Mouse (Mus musculus) kidney, adult 2 months (tissue): Measurements from ENCODE around the gene Lhfp. TPM values are rescaled to one million over a fixed set of nuclear protein-coding genes. Genes with fewer than 3 reads are reported as not detected.

Source experiments
- DNase-seq: peaks from one replicate; pipeline ENCODE4 v3.0.0; 2021
- H3K27ac ChIP-seq: fragments of 200-500 bp; 2 replicates; pipeline ENCODE4 v1.5.1; 2012; ENCODE audit warnings: low read depth, low read length, control low read depth, inconsistent platforms; ENCODE audit not compliant: insufficient read depth
- H3K27me3 ChIP-seq: fragments of 200-500 bp; replicated peaks from 2 replicates; pipeline ENCODE4 v1.6.1; 2012; ENCODE audit warnings: mild to moderate bottlenecking, moderate library complexity, low read length, inconsistent platforms; ENCODE audit not compliant: control insufficient read depth, insufficient read depth
- H3K36me3 ChIP-seq: fragments of 200-500 bp; 2 replicates; pipeline ENCODE4 v1.6.1; 2012; ENCODE audit warnings: mild to moderate bottlenecking, moderate library complexity, low read length, inconsistent platforms; ENCODE audit not compliant: control insufficient read depth, insufficient read depth
- H3K4me1 ChIP-seq: fragments of 200-500 bp; 2 replicates; pipeline ENCODE4 v1.6.1; 2011; ENCODE audit warnings: low read length; ENCODE audit not compliant: control insufficient read depth, insufficient read depth
- H3K4me3 ChIP-seq: fragments of 200-500 bp; 2 replicates; pipeline ENCODE4 v1.5.1; 2011; ENCODE audit warnings: mild to moderate bottlenecking, low read depth, low read length, control low read depth; ENCODE audit not compliant: insufficient read depth
- CTCF ChIP-seq: fragments of 200-500 bp; conservative IDR thresholded peaks from 2 replicates; pipeline ENCODE4 v1.5.1; 2011; ENCODE audit warnings: low read depth, mild to moderate bottlenecking, control low read depth, low read length, moderate library complexity, mixed read lengths; ENCODE audit not compliant: insufficient read depth, insufficient read length
- POLR2A ChIP-seq: fragments of 200-500 bp; IDR thresholded peaks from one replicate; pipeline ENCODE4 v1.6.1; 2011; ENCODE audit warnings: low read depth, low read length, control low read depth
- WGBS: fragments of 180-500 bp; shearing (Covaris S2); methylation state at CpG from one replicate; pipeline ENCODE4 v1.1.7; 2018; 5-methylcytosine and 5-hydroxymethylcytosine counted together
- polyA plus RNA-seq: library from polyadenylated mRNA; depleted of rRNA; stranded (reverse); fragments of >200 nt; gene quantifications from 2 replicates; pipeline ENCODE4 v1.2.3, GENCODE M21; 2012

Gene Lhfp
- polyA plus RNA-seq, 1 experiment: 47.7 TPM

GRCm38 (mm10) chr3:53248158-53248874, 207.0 kb downstream of the Lhfp start:
- H3K4me3 ChIP-seq: no peak overlapping the region

GRCm38 (mm10) chr3:53252556-53252955, 211.2 kb downstream of the Lhfp start:
- Histone ChIP-seq H3K27me3 (no peaks in the 10 kb centered on the region), H3K4me1 (no peaks in the 10 kb centered on the region), H3K4me3 (no peak overlapping the region), H3K27ac (no peak overlapping the region), H3K36me3 (no peaks in the 10 kb centered on the region)
- DNase-seq: no peak
- 77% methylated on average over 5 of the region's 5 CpGs for whole genome bisulfite sequencing
- TF ChIP-seq POLR2A (no peak), CTCF (no peak)

More at GRCm38 (mm10) chr3:53248158-53248874, 207.0 kb downstream of the Lhfp start:
- no peaks in the 10 kb centered on the region for H3K4me1 ChIP-seq
- DNase-seq: no peak
- TF ChIP-seq CTCF: no peak
- no peak for TF ChIP-seq POLR2A
- H3K36me3 ChIP-seq: no peaks in the 10 kb centered on the region
- WGBS: 55% methylated on average over 10 of the region's 10 CpGs
- no peaks in the 10 kb centered on the region for H3K27me3 ChIP-seq
- no peak overlapping the region for H3K27ac ChIP-seq

GRCm38 (mm10) chr3:53253223-53253832, 212.0 kb downstream of the Lhfp start:
- WGBS: 9% methylated on average over 5 of the region's 5 CpGs
- peak; percentile 54 for DNase-seq
- Histone ChIP-seq H3K4me3 (no peak overlapping the region), H3K36me3 (no peaks in the 10 kb centered on the region), H3K27ac (peak overlapping the region; percentile 16; the same call in 1 of the 2 replicates), H3K4me1 (no peaks in the 10 kb centered on the region), H3K27me3 (no peaks in the 10 kb centered on the region)
- TF ChIP-seq CTCF (no peak), POLR2A (no peak)

GRCm38 (mm10) chr3:53258657-53259158, 217.4 kb downstream of the Lhfp start:
- peak; percentile 34 for DNase-seq
- H3K27me3 ChIP-seq: no peaks in the 10 kb centered on the region
- no peaks in the 10 kb centered on the region for H3K36me3 ChIP-seq
- WGBS: 7% methylated on average over 7 of the region's 7 CpGs
- H3K27ac ChIP-seq: no peak overlapping the region
- no peak for TF ChIP-seq POLR2A
- H3K4me1 ChIP-seq: no peaks in the 10 kb centered on the region
- no peak overlapping the region for H3K4me3 ChIP-seq

GRCm38 (mm10) chr3:53266116-53266515, 224.8 kb downstream of the Lhfp start:
- H3K36me3 ChIP-seq: no peaks in the 10 kb centered on the region
- no peaks in the 10 kb centered on the region for H3K27me3 ChIP-seq
- WGBS: 91% methylated on average over 6 of the region's 6 CpGs
- DNase-seq: no peak
- TF ChIP-seq POLR2A: no peak
- no peak for TF ChIP-seq CTCF
- H3K4me1 ChIP-seq: no peaks in the 10 kb centered on the region
- H3K27ac ChIP-seq: no peak overlapping the region
- no peak overlapping the region for H3K4me3 ChIP-seq

GRCm38 (mm10) chr3:53267046-53267445, 225.7 kb downstream of the Lhfp start:
- H3K27ac ChIP-seq: no peak overlapping the region
- DNase-seq: no peak
- H3K4me3 ChIP-seq: no peak overlapping the region
- H3K36me3 ChIP-seq: no peaks in the 10 kb centered on the region
- WGBS: 92% methylated on average over 3 of the region's 3 CpGs
- no peaks in the 10 kb centered on the region for H3K4me1 ChIP-seq
- H3K27me3 ChIP-seq: no peaks in the 10 kb centered on the region
- no peak for TF ChIP-seq CTCF
- TF ChIP-seq POLR2A: no peak

- Histone ChIP-seq H3K4me3 (no peak overlapping the region), H3K27ac (no peak overlapping the region), H3K36me3 (no peaks in the 10 kb centered on the region), H3K4me1 (no peaks in the 10 kb centered on the region), H3K27me3 (no peaks in the 10 kb centered on the region)
- no peak for DNase-seq
- WGBS: 66% methylated on average over 3 of the region's 3 CpGs
- TF ChIP-seq CTCF: no peak
- TF ChIP-seq POLR2A: no peak
Measured at GRCm38 (mm10) chr3:53273220-53273619, 231.9 kb downstream of the Lhfp start.
